Mouse (Mus musculus): ENCODE data around the gene Kif1a.

Kif1a gene

DNA sequence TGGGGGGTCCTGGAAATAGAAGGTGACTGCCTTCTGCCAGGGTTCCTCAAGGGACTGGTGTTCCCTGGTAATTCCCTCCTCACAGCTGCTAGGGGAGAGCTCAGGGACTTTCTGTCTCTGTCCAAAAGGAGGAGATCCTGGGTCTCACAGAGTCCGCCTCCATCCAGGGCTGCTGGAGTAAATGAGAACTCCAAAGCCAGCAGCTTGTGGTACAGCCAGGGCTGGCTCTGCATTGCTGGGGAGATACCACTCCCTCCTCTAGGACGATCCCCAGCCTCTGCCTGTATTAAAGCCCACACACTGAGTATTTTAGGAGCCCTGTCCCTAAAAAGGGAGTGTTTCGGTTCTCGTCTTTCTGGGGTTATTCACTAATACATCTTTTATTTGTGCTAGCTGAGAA is 81.1 kb downstream of the Kif1a start:
- no peak for DNase-seq (ENCODE audit: low spot score in 2 of 2)

DNA sequence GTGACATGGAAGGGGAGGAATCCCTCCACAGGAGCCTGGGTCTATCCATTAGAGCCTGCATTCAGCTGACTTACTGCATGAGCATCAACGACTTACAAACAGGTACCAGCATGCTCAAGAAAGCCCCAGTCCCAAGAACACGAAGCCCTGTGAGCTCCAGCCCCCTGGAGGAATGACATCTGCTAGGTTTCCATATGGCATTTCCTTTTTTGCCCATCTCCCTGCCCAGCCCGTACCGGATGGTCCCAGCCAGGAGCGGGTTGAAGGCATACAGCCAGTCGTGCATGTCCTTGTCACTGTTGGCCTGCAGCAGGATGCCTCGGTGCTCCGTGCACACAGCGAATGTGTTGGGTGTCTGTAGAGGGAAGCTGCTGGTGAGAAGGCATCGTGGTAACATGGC is 83.0 kb downstream of the Kif1a start:
- DNase-seq (ENCODE audit: low spot score in 2 of 2) = no peak

DNA sequence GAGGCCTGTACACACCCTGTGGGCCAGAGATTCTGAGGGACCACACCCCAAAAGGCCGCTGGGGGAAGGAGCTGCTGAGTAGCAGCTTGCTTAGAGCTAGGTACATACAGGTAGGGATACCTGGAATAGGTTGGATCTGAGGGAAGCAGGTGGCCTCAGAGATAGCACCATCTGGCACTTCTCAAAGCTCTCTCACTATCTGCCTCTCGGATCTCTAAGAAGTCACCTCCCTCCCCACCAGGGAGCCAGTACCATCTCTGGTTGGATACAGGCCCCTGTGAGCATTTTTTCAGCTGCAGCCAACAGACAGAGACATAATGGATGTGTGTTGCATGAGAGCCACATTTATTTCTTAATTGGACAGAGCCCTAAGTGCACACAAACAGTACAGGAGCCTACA is 86.6 kb downstream of the Kif1a start:
- no peak for DNase-seq (ENCODE audit: low spot score in 2 of 2)

DNA sequence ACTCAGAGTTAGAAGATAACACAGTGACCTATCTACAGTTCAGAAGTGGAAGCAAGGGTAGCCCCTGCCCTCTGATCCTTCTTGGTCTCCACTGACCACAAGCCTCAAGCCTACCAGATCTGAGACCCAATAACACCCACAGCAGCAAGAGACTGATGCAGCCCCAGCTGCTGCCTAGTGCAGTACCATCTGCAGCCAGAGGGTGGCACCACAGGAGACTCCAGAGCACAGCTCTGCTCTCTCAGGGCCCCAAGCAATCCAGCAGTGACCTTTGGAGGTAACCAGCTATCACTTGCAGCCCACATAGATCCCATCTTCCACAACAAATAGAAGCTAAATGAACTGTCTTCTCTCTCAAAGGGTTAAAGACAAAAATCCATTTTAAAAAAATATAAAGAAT is 87.3 kb downstream of the Kif1a start:
- DNase-seq (ENCODE audit: low spot score in 2 of 2) = peak; percentile 43 to 61

DNA sequence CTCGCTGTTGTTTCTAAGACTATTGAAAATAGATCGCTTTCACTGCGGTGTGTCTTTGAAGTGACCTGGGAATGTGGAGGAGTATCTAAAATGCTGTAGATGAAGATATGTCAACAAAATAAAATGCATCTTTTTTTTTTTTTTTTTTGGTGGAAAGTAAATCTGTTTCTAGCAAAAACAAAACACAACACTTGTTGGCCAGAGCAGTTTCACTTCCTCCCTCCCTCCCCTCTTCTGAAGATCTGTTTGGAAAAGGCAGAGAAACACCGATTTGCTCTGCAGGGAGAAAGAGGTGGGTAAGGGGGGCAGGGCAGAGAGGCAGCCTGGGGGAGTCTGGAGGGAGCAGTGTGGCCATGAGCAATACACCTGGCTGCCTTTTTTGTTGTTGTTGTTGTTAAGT is 88.4 kb downstream of the Kif1a start:
- DNase-seq (ENCODE audit: low spot score in 2 of 2) = no peak

DNA sequence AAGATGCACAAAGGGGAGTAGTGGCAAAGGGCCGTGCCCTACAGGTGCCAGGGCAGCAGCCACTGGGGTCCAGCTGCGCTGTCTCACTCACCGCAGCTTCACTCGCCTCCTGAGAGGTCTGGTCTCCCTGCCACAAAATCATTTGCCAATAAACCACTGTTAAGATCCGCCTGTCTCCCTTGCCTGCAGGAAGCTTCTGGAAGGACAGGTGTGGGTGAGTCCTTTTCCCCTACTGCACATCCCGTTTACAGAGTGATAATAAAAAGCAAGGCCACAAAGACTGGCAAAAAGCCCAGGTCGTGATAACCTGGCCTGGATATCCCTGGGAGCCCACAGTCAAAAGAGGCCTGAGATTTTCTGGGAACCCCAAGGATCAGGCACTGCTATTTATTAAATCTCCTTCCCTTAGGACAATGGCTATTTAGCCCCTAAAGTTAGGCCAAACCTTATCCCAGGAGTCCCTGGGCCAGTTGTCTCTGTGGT is 89.6 kb downstream of the Kif1a start:
- no peak for DNase-seq (ENCODE audit: low spot score in 2 of 2)

DNA sequence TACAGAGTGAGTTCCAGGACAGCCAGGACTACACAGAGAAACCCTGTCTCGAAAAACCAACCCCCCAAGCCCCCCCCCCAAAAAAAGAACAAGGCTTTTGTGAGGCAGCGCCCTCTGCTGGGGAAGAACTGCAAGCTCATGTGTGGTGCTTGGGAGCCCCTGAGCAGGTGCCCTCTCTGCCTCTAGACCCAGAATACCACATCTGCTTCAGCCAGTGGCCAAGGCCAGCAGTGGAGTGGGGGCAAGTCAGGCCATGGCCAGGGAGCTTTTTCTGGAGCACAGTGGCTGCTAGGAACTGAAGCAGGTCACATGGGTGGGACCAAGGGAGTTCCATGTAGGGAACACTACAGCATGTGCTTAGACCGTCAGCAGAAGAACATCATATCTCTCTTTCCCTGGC is 91.0 kb downstream of the Kif1a start:
- DNase-seq (ENCODE audit: low spot score in 2 of 2) = peak in 1 of 2 experiments; percentile 2

DNA sequence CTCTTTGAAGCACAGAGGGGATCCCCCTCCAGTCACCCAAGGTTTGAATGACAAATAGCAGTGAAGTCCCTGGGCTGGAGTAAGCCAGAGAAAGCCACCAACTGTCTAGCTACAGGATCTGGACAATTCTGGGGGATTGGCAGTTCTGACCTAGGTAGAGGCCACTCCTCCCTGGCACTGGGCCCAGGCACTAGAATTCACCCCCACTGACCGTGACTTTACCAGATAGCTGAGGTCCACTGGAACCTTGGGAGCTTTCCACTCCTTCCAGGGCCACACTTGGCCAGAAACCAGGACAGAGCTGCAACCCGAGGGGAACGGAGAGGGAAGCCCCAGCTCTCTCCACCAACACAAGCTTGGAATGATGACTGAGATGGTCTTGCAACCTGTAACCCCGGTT is 92.6 kb downstream of the Kif1a start:
- no peak for DNase-seq (ENCODE audit: low spot score in 2 of 2)

DNA sequence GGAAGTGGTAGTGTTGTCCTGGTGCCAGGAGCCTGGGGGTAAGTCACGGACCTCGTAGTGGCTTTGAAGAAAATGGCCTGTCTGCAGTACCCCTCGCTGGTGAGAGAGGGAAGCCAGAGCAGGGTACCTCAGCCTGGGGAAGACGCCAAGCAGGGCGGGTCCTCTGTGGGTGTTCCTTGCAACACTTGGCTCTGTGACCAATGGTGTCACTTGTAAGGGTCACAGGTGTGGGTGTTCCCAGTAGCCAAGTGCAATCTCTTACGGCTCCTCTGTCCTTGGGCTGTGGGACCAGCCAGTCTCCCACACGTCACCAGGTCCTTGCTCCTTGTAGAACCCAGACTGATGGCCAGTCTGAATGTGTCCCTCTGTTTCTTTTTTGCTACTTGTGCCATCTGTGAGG is 95.7 kb downstream of the Kif1a start, which contains the start of gene Aqp12:
Gene Aqp12 (plus strand): TSS at position 274 of the 400 bp plus-strand sequence.
- no peak for DNase-seq (ENCODE audit: low spot score in 2 of 2)

DNA sequence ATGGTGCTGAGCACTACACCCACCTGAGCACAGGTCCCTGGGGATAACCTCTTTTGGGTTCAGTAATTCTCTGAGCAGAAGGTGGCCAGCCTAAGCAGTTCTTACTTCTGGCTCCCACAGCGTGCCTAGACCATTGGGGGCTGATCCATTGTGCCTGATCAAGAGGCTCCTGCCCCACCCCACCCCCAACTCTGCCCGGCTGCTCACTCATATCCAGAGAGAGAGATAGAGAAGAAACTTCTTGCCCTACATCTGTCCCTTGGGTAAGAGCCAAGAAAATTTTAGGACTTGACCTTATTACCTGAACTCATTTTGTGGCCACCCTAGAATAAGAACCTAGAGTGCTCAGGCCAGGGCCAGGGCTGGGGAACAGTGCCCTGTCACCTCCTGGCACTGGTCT is 108.9 kb downstream of the Kif1a start:
- no peak for DNase-seq (ENCODE audit: low spot score in 2 of 2)

DNA sequence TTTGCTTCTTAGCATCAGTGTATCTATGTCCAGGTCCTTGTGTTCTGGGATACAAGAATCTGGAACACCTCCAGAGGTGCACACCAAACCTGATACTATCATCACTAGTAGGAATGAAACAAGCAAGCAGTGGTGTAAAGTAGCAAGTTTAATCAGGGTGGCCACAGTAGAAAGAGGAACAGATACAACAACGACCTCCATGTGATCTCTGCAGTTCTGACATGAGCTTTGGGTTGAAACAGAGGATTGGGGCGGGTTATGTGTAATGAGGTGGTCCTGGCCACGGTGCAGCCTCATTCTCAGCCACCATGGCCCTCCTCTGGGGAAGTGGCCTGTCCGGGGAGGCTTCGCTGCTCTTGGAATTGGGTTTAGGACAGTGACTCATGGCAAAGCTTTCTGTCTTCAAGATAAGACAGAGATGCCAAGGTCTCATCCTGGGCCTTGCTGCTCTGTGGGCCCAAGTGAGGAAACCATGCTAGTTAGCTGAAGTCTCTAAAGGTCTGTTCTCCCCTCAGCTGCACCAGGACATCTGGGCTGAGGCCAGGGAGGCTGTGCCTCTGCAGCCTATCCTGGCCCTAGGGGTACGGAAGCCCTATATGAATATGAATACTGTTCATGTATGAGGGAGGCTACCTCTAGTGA is 109.4 kb downstream of the Kif1a start:
- no peak for DNase-seq (ENCODE audit: low spot score in 2 of 2)

DNA sequence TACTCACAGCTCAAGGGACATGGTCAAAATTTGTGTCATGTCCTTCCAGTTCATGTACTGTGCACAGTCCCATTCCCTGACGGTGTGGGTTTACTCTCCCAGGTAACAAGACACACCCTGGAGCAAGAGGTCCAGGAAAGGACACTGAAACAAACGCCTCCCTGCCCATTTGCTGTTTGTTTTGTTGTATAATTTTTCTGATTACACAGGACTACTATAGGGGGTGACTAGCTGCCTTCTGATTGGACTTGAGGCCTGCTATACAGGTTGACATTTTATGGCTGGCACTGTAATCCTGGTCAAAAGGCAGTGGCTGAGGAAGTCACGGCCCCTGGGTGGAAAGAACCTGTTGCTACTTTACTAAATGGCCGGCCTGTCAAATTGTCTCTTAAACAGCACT is 111.9 kb downstream of the Kif1a start:
- DNase-seq (ENCODE audit: low spot score in 2 of 2) = no peak

DNA sequence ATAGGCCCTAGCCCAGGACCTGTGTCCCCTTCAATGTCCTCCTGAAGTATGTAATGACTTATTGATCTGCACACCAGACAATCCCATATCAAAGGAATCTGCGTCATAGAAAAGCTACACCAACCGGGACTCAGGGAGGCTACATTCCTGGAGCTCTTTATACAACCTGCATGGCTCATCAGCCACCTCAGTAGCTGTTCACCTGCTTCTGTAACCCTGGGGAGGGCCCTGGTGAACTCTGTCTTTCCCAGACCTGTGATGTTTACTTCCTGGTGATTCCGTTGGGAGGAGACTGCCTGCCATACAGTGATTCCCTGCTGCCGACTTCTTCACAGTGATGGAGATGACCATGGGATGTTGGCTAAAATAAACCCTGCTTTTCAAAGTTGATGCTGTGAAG is 112.9 kb downstream of the Kif1a start:
- no peak for DNase-seq (ENCODE audit: low spot score in 2 of 2)

DNA sequence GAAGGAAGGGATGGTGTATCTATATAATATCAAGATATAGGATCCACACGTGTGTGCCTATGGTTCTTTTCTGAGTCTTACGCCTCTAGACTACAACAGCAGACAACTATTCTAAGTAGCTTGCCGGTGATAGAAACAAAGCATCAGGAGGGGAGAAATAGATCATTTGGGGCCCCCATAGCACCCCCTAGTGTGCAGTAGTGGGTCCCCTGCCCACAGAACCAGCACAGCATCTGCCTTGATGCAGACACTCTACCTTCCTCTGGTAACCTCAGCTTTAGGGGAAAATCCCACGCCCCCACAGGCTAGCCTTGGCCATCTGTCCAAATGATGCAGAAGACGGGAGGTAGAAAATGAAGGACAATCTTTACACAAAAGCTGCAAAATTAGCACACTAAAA is 116.8 kb downstream of the Kif1a start:
- DNase-seq (ENCODE audit: low spot score in 2 of 2) = no peak

DNA sequence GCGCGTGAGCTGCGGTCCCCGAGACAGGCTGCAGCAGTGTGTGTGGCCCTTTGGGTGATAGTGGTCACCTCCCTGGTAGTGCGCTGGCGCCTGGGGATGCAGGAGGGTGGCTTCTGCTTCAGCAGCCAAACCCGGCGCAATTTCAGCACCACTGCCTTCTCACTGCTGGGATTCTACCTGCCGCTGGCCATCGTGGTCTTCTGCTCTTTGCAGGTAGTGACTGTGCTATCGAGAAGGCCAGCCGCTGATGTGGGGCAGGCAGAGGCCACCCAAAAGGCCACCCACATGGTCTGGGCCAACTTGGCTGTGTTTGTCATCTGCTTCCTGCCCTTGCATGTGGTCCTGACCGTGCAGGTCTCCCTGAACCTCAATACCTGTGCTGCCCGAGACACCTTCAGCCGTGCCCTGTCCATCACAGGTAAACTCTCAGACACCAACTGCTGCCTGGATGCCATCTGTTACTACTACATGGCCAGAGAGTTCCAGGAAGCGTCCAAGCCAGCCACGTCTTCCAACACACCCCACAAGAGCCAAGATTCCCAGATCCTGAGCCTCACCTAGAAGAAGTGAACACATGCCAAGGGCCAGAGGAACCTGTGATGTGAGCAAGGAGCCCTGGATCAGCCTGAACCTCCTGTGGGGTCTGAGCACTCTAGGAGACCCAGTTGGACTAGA is 118.7 kb downstream of the Kif1a start:
- DNase-seq (ENCODE audit: low spot score in 2 of 2) = no peak

DNA sequence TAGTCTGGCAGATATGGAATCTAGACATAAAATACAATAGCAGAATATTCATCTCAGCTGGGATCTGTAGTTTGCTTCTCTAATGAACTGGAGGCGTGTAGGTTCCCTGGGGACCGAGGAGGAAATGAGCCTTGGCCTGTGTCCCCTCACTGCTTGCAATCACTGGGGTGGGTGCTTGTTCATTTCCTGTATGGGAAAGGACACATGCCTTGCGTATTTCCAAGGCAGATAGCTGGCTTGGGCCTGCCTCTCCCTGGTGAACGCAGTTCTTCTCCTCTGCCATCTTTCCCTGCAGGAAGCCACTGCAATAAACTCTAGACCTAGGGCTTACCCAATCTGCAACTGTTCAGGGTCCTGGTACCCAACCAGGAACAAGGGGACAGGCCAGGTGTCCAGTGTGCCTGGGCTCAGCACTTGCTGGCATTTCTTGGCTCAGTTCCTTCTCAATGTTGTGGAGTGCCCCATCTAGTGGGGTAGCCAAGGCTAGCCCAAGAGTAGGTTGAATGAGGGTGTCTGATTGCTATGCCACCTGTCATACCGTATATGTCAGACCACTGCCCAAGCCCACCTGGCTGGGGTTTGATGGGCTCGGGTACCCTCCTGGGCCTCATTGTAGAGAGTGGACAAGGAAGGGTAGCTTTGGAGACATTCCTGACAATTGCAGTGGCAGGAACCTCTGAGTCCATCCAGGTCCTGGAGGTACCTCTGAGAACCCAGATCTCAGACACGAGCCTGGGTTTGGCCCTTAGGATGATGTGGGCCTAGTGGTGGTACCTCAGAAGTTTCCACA is 120.5 kb downstream of the Kif1a start:
- DNase-seq (ENCODE audit: low spot score in 2 of 2) = no peak

DNA sequence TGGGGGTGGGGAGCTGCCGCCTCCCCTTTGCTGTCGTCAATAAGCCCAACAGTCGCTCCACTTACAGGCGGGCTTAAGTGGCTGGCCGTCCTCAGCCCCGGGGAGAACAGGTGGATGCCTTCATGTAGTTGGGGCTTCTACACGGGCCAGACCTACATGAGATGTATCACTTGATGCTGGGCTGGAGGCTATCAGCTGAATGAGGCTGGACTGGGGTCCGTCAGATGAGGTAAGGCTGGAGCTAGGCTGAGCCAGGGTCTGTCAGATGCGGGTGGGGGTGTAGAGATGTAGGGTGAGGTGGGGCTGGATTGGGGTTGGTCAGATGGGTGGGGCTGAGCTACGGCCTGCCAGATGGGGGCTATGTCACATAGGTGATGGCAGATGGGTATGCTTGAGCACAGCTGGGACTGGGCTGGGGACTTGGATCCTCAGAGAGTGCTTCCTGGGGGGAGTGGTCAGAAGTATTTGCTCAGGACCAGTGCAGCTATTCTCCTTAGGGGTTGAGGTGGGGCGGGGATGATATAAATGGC is 122.6 kb downstream of the Kif1a start:
- no peak for DNase-seq (ENCODE audit: low spot score in 2 of 2)

DNA sequence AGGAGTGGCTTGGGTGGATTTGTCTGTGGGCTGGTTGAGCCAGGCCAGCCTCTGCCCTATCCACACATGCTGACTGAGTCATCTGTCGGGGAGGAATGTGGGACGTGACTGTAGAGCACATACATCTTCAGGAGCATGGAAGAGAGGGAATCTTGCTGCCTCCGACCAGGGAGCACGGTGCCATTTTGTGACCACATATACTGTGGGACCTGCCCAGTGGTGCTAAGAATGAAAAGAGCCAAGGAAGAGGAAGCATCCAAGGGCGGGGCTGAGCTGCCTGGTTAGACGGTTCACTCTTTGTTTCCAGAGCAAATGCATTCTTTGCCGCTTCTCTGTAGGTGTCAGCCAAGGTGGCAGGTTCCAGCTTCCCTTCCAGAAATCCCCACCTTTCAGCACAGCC is 123.1 kb downstream of the Kif1a start:
- no peak for DNase-seq (ENCODE audit: low spot score in 2 of 2)

DNA sequence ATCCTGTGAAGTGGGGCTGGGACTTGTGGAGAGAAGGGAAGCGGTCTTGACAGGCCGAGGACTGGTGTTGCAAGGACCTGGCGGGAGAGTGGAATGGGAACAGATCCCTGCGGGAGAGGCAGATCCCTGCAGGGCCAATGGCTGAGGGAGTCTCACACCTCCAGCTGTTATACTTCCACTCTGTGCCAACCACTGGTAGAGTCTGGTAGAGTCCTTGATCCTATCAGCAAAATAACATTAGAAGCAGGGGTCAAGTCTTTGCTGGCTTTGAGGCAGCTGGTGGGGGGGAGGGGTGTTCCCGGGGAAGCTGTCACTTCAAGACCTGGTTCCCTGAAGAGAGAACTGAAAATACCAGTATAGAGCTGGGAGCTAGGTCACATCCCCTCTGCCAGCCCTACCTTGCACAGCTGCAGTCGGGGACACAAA is 125.6 kb downstream of the Kif1a start:
- no peak for DNase-seq (ENCODE audit: low spot score in 2 of 2)

DNA sequence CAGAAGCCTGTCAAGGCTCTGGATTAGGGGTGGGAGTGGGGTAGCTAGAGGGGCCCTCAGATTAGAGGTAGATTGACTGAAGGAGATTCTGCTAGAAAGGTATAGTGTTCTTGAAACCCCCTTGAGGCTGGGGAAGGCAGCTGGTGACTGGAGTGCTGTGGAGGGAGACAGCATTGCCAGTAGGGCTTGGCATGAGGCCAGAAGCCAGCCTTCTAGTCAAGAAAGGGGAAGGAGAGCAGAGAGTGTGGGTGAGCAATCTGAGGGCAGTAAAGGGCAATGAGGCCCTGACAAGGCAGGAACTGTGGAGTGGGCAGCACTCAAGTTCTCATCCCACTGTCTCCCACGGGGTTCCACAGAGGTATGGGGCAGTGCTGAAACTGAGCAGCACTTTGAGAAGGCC is 128.9 kb downstream of the Kif1a start:
- DNase-seq (ENCODE audit: low spot score in 2 of 2) = no peak

DNA sequence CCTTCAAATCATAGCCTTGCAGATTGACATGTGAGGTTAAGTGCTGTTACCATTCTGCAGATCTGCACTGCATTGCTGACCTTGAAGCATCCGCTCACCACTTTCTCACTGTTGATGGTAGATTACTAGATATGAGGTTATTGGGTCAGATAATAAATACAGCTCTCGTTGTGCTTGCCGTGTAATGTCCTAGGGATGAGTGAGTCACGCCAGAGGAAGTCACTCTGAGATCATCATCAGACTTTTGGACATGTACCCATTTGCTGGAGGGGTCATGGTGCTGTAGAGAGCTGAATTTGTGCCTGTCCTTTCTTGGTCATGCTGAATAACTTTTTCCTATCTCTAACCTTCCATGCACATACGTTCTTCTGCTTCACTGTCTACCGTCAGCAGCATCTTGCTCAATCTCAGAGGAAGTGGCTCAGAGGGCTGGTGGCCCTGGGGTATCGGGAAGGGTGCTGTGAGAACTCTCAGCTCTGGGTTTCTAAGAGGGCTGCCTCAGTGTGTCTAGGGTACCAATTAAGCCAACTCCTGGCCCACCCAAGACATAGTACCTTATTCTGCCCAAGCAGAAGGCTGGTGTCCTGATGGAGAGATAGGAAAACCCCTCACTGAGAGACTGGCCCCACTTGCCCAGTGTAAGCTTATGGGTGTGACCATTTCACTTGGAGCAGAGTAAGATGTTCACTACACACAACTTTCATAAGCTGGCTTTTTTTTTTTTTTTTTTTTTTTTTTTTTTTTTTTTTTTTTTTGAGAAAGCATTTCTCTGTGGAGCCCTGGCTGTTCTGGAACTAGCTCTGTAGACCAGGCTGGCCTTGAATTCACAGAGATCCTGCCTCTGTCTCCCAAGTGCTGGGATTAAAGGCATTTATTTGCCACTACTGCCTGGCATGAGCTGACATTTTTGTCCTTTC is 129.6 kb downstream of the Kif1a start:
- no peak for DNase-seq (ENCODE audit: low spot score in 2 of 2)
